Mouse (Mus musculus) cerebellum, adult 2 months (tissue): ENCODE data around the gene Cgas. TPM values are rescaled to one million over a fixed set of nuclear protein-coding genes. Genes with fewer than 3 reads are reported as not detected.
A peak's percentile ranks its signal among the peaks of the same experiment; 100 is the strongest.

Source experiments
- DNase-seq, 2 experiments: peaks; one replicate each; pipeline ENCODE4 v3.0.0; 2021
- H3K27ac ChIP-seq: fragments of 200-500 bp; 2 replicates; pipeline ENCODE4 v1.5.1; 2012; ENCODE audit warnings: low read length, control low read depth, inconsistent platforms; ENCODE audit not compliant: insufficient read depth
- H3K27me3 ChIP-seq: fragments of 200-500 bp; 2 replicates; pipeline ENCODE4 v1.6.1; 2012; ENCODE audit warnings: inconsistent platforms, mild to moderate bottlenecking, low read length, moderate library complexity; ENCODE audit not compliant: control insufficient read depth, insufficient read depth
- H3K4me1 ChIP-seq: fragments of 200-500 bp; 2 replicates; pipeline ENCODE4 v1.6.1; 2011; ENCODE audit warnings: low read length; ENCODE audit not compliant: control insufficient read depth, insufficient read depth
- H3K4me3 ChIP-seq: fragments of 200-500 bp; replicated peaks from 2 replicates; pipeline ENCODE3; 2011; ENCODE audit warnings: mild to moderate bottlenecking, low read depth, low read length, control low read depth; ENCODE audit not compliant: insufficient read depth
- CTCF ChIP-seq: fragments of 200-500 bp; IDR thresholded peaks from 2 replicates; pipeline ENCODE4 v1.5.1; 2011; ENCODE audit warnings: low read depth, mild to moderate bottlenecking, control low read depth, low read length, moderate library complexity, borderline replicate concordance; ENCODE audit not compliant: insufficient read depth
- POLR2A ChIP-seq: fragments of 200-500 bp; IDR thresholded peaks from 2 replicates; pipeline ENCODE4 v1.6.1; 2011; ENCODE audit warnings: low read length, control low read depth, borderline replicate concordance; ENCODE audit not compliant: insufficient read depth
- WGBS: fragments of 180-500 bp; shearing (Covaris S2); methylation state at CpG from one replicate; pipeline ENCODE4 v1.1.7; 2018; 5-methylcytosine and 5-hydroxymethylcytosine counted together
- polyA plus RNA-seq: library from polyadenylated mRNA; depleted of rRNA; stranded (reverse); fragments of >200 nt; gene quantifications from 2 replicates; pipeline ENCODE4 v1.2.3, GENCODE M21; 2012

Cgas gene
- polyA plus RNA-seq, 1 experiment: 0.33 TPM

DNA sequence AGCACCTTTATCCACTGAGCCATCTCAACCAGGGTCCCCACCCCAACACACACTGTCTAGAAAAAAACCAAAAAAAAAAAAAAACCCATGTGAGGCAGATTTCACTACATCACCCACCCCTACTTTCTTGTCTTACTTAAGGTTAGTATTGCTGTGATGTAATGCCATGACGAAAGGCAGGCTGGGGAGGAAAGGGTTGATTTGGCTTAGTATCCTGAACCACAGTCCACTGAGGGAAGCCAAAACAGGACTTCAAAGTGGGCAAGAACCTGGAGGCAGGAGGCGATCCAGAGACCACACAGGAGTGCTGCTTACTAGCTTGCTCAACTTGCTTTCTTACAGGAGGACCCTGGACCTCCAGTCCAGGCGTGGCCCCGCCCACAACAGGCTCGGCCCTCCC lies 7.4 kb upstream of the Cgas start:
- TF ChIP-seq POLR2A (no peak), CTCF (no peak)
- 76% methylated on average over 5 of the region's 5 CpGs for WGBS

DNA sequence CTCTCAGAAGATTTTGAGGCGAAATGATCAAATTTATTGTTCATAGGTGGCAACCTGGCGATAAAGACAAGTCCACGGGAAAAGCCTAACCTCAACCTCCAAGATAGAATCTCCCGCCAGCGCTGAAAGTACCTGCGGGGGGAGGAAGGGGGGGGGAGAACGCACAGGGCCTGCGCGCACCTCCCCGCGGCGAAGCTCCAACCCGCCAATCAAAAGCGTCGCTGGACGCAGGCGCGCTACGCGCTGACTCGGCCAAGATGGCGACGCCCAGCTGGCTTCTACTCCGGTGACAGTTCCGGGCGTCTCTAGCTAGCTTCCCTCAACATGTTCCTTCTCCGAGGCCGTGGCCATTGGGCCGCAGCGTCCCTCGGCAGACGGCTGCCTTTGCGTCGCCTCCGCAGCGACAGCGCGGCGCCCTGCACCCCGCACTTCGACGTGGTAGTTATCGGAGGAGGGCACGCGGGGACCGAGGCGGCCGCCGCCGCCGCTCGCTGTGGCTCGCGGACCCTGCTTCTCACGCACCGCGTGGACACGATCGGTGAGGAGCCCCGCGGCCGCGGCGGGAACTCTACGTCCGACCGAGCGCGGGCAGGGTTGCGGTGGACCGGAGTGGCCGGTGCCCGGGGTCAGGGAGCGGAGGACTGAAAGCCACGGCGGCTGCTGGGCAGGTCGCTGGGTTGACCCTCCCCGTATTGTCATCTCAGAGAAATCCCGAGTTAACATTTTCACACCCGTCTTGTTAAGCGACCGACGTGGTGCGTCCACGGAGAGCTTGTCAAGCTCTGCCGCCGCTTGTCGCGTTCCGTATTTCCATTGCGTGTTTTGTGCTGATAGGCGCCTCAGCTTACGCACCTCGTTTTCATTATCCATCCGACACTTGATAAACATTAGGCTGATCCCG lies 5.2 kb upstream of the Cgas start, which contains the start of the genes Mto1 and Gm17324:
TSS of gene Mto1 (plus strand) at position 236 of the 901 bp plus-strand sequence.
TSS of gene Gm17324 (minus strand) at position 814 of the 901 bp plus-strand sequence.
- WGBS: under 1% methylated on average over 96 of the region's 96 CpGs
- H3K4me1 ChIP-seq: peaks cover 4% of the 10 kb centered on the region; the same call in 1 of the 2 replicates
- H3K27me3 ChIP-seq: no peaks in the 10 kb centered on the region
- TF ChIP-seq POLR2A (peak; percentile 87), CTCF (no peak)
- H3K4me3 ChIP-seq: peak within 1 kb of the TSS; percentile 77
- peak; percentile 90 to 92 for DNase-seq
- peak within 1 kb of the TSS; percentile 68 for H3K27ac ChIP-seq

More for the DNA sequence above, 7.4 kb upstream of the Cgas start:
- Histone ChIP-seq H3K27me3 (no peaks in the 10 kb centered on the region), H3K4me1 (peaks cover 4% of the 10 kb centered on the region; the same call in 1 of the 2 replicates), H3K27ac (no peak overlapping the region), H3K4me3 (no peak overlapping the region)
- no peak for DNase-seq

DNA sequence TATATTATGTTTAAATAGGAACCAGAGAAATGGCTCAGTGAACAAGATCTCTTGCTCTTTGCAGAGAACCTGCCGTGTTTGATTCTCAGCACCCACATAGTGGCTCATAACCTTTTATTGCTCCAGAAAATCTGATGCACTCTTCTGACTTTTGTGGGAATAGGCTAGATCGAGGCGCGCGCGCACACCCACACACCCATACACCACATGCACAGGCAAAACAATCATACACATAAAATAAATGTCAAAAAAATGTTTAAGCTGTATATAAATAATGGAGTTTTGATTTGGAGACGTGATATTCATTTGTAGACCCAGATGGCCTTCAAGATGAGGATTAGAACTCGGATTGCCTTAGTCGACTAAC lies 4.6 kb upstream of the Cgas start:
- WGBS: 24% methylated on average over 9 of the region's 9 CpGs
- no peak overlapping the region for H3K27ac ChIP-seq

DNA sequence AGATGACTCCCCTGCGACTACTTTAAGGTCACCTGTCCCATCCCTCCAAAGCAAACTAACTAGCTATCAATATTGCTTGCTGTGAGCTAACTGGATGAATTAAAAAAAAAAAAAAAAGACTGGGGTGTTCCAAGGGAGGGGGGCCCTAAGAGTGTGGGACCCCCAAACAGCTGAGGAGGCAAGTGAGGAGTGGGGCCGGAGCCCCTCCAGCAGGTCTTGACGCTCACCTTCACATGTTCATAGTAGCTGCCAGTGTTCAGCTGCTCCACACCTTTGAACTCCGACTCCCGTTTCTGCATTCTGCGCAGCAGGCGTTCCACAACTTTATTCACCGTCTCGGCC lies 829 bp downstream of the Cgas start:
- H3K4me3 ChIP-seq: no peak overlapping the region
- no peak overlapping the region for H3K27ac ChIP-seq
- no peak for DNase-seq
- H3K4me1 ChIP-seq: no peaks in the 10 kb centered on the region
- TF ChIP-seq CTCF (no peak), POLR2A (no peak)
- no peaks in the 10 kb centered on the region; the same call in 1 of the 2 replicates for H3K27me3 ChIP-seq
- WGBS: 6% methylated on average over 9 of the region's 9 CpGs

More for the DNA sequence above, 4.6 kb upstream of the Cgas start:
- Histone ChIP-seq H3K27me3 (no peaks in the 10 kb centered on the region), H3K4me1 (peaks cover 4% of the 10 kb centered on the region; the same call in 1 of the 2 replicates), H3K4me3 (peak overlapping the region; percentile 77)
- TF ChIP-seq CTCF (no peak), POLR2A (no peak)
- DNase-seq: no peak

DNA sequence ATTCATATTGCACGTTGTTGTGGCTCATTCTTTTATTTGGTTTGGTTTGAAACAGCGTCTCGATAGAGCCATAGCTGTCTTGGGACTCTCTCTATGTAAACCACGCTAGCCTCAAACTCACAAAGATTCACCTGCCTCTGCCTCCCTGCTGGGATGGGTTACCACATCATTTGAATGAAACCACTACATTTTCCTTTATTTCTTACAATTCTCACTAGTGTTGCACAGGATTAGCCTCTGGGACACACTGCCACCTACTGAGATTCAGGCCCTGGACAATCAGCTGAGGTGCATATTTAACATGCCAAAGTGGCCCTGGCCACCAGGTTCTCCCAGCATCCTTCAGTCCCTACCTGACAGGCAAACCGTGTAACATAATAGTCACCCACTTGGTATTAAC lies 3.6 kb downstream of the Cgas start:
- Histone ChIP-seq H3K4me1 (no peaks in the 10 kb centered on the region), H3K27ac (no peak overlapping the region), H3K27me3 (no peaks in the 10 kb centered on the region; the same call in 1 of the 2 replicates), H3K4me3 (no peak overlapping the region)
- TF ChIP-seq POLR2A (no peak), CTCF (no peak)
- no peak for DNase-seq
- WGBS: 75% methylated on average over 5 of the region's 5 CpGs

DNA sequence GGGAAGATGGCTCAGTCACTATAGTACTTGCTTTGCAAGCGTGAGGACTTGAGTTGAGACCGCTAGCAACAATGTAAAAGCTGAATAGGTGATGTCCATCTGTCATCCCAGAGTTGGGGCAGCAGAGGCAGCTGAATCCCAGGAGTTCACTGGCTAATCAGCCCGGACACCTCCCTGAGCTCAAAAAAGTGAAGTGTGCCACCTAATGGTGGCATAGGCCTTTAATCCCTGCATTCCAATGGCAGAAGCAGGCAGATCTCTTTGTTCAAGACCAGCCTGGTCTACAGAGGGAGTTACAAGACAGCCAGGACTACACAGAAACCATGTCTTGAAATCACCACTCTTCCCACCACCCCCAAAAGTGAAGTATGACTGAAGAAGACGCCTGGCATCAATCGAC lies 10.6 kb downstream of the Cgas start:
- Histone ChIP-seq H3K27me3 (no peaks in the 10 kb centered on the region), H3K4me1 (no peaks in the 10 kb centered on the region), H3K4me3 (no peak overlapping the region), H3K27ac (no peak overlapping the region)
- TF ChIP-seq POLR2A: no peak
- no peak for TF ChIP-seq CTCF
- WGBS: 85% methylated on average over 5 of the region's 5 CpGs
- DNase-seq: no peak

DNA sequence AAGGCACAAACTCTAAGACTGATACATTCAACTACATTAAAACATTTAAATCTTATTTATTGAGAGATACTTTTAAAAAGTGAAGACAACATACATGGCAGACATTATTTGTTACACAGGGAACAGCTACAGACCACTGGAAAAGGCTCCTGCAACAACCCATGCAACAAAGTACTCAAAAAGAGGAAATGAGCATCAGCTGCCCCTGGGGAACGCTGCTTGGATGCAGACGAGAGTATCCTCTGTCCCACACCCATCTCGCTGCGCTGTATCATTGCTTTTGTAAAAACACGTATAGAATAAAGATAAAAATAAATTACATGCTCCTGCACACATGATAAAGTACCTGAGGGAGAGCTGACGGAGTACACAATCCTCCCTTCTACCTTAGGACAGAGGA lies 12.6 kb downstream of the Cgas start:
- no peak overlapping the region for H3K27ac ChIP-seq
- H3K4me3 ChIP-seq: no peak overlapping the region
- no peaks in the 10 kb centered on the region for H3K4me1 ChIP-seq
- no peak for TF ChIP-seq POLR2A
- no peak for TF ChIP-seq CTCF
- WGBS: 75% methylated on average over 6 of the region's 6 CpGs
- no peak for DNase-seq
- no peaks in the 10 kb centered on the region for H3K27me3 ChIP-seq

DNA sequence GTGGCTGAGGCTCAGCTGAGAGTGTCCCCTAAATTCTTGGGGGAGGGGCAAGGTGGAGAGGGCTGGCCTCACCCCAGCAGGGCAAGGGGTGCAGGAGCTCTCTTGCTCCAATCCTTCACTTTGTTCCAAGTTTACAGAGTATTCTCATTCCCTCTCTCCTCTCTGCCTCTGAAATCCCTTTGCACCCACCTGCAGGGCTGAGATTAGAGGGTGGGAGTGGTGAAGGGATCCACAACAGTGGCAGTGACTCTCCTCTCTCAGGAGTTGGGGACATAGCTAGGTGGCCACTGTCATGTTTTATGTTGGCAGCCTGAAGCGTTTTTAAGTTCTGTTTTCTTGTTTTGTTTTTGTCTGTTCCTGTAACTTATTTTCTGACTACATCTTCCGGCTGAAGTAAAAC lies 13.5 kb downstream of the Cgas start:
- WGBS: 72% methylated on average over 2 of the region's 2 CpGs
- no peak for DNase-seq
- Histone ChIP-seq H3K27ac (no peak overlapping the region), H3K4me1 (no peaks in the 10 kb centered on the region), H3K4me3 (no peak overlapping the region), H3K27me3 (no peaks in the 10 kb centered on the region)
- TF ChIP-seq POLR2A (no peak), CTCF (no peak)
